Mouse (Mus musculus) embryo, embryonic 11.5 days (tissue): ENCODE data around the gene Cyp2j8.
"Not testable (repeated sequence)": the region's sequence is repeated elsewhere in the genome, so short reads cannot be mapped to it uniquely, and the experiment has no call there.

ENCODE experiments used
- DNase-seq: peaks from one replicate; pipeline ENCODE4 v3.0.0-alpha.2; 2012; ENCODE audit warnings: low read depth, low spot score

The Cyp2j8 gene

DNA sequence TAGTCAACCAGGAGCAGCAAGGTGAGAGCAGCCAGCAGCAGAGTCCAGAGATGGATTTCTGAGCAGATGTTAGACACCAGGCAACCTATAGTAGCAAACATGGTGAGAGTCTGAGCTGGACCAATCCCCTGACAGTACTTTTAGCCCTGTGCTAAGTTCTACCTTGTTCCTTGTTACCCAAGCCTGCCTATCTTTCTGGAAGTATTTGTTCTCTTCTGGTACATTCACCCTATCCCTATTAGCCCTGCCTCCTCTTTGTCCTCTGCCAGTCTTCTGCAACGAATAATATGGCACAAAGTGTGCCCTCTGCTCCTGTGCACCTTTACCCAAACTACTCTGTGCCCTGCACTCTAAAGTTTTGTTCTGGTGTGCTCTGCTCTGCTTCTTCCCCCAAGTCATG lies at the start of gene Cyp2j8:
Gene Cyp2j8, minus strand, starts transcription at position 101 of the 400 bp plus-strand sequence.
- DNase-seq = no peak

DNA sequence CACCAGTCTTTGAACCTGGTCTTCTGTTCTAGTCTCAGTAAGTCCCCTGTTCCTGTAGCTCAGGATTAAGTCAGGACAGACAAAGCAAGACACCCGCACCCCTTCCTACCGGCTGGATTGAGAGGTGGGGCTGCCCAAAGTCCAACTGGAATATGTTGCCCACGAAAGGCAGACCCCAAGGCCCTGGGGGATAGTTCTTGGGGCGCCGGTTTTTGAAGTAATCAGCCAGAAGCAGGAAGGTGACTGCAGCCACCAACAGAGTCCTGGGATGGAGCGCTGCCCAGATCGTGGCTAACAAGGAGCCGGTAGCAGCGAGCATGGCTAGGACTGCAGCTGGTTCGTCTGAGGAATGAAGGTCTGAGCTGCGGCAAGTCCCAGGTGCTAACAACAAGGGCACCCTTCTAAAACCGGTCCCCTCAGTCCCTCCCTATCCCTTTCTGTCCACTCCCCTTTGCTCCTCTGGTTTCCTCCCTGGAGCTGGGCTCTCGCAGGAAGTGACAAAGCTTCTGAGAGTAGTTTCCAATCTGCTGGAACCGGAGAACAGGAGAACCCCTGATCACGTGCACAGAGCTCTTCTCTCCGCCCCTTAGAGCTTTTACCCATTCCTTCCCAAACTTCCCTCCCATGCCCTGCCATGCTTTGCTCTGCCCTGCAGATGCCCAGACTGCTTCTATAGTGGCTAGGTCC lies 46.1 kb upstream of the Cyp2j8 start, which contains the start of gene Cyp2j6:
Gene Cyp2j6, minus strand, starts transcription at position 529 of the 687 bp plus-strand sequence.
- peak; percentile 36 for DNase-seq

DNA sequence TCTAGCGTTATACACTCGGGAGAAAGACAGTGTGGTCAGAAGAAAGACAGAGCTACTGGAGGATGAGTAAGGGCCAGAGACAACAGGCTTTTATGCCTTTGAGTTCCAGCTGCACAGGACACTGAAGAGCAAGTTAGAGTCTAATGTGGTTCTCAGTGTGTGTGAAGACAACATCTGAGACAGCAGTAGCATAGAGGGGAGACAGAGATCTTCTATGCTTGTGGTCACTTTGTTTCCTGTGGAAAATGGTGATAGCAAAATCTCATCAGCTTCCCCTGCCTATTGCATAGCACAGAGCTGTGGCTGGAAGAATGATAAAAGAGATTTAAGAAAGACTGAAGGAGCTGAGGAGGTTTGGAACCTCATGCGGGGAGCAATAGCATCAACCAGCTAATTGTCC lies 44.4 kb upstream of the Cyp2j8 start:
- DNase-seq = no peak

DNA sequence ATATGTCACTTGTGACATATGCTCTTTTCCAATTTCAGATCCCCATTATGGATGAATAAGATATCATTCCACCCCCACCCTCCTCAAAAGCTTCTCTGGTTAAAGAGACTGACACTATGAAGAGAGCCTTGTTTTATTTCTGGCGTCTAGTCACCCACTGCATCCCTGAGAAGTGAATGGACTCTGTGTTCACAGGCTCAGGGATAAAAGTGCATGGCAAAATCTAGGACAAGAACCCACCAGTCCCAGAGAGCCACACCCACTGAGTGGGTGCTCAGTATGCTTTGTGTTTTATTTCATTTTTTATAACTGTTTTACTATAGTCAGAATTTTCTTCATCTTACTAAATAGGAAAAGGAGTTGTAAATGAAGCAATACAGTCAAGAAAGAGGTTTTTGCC lies 38.8 kb upstream of the Cyp2j8 start:
- no peak for DNase-seq

DNA sequence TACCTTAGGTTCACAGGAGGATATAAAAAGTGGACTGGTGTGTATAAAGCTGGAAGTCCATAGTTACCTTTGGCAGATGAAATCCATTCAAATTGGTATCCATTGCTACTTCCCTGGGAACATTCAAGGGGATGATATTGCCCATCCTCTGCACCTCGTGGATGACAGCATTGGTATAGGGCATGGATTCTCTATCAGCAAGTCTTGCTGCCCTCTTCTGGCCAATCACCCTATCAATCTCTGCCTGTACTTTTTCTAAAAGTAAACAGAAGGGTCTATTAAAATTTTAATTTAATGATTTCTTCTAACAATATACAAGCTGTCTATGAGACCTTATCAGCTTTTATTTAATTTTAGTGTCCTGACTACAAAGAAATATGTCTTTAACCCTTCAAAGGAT lies 18.6 kb upstream of the Cyp2j8 start:
- DNase-seq = no peak

DNA sequence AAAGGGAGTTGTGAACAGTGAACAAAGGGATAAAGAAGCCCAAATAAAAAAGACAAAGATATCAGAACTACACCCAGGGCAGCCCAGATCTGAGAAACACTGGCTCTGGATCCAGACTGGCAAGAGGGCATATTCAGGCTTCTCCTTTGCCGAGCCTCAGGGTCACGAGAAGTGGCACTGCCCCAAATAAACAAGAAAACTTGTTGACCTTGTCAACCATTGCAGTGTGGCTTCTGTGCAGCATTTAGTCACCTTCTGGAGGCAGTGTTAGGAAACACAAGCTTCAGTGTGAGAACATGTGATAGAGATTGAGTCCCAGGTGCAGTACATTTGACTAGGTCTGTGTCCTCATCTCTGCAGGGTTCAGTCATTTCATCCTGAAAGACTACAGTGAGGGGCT lies 15.1 kb upstream of the Cyp2j8 start:
- no peak for DNase-seq

DNA sequence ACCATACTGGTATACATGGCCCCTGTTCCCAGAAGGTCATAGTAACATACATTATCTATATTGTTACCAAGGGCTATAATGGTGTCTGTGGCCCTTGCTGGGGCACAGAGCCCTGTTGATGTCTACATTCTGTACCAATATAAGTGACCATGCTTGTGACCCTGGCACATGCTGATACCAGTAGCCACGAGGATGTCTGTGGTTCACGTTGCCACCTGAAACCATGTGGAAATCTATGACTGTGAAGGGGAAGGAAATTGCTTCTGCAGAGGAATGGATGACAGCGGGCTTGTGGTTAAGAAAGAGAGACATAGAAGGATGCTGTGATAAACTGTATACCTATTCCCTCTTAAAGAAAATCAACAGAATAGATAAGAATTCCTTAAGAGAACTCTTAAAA lies 2.9 kb upstream of the Cyp2j8 start:
- no peak for DNase-seq

DNA sequence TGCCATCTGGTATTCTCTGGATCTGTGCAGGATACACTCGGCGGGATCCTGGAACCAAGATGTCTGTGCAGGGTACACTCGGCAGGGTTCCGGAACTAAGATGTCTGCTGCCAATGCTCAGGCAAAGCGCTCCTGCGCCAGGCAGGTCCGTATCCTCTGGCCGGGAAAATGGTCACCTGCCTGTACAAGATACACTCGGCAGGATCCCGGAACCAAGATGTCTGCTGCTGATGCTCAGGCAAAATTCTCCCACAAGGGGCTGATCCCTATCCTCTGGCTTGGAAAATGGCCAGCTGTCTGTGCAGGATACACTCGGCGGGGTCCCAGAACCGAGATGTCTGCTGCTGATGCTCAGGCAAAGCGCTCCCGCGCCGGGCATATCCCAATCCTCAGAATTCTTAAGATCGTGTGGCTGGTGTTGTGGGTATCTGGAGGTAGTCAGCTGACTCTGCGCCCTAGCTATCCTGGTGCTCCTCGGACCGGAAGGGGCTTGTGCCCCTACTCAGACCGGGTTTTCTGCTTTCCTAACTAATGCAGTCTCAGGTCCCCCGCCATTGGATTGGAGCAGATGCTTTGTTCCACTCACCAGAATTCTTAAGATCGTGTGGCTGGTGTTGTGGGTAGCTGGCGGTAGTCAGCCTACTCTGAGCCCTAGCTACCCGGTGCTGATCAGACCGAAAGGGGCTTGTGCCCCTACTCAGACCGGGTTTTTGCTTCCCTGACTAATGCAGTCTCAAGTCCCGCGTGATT lies 43.7 kb downstream of the Cyp2j8 start:
- not testable (repeated sequence) for DNase-seq
